Mouse (Mus musculus): ENCODE measurements around the gene Htr3b.

GRCm38 (mm10) chr9:48962131-48962530 is 2.7 kb downstream of the Htr3b start:
- TF ChIP-seq GATA1 (IDR thresholded peaks at IDR 0.05; ENCODE audit: borderline replicate concordance, low read length), result no peak
- TF ChIP-seq FLI1 (IDR thresholded peaks at IDR 0.05; ENCODE audit: low read length), result no peak

Measured in megakaryocyte, embryonic 14.5 days (primary cell).